Mouse (Mus musculus): ENCODE measurements at regions not wholly inside any gene's neighbourhood (a gene's known extent, or its start where the extent isn't known, plus 50 kb on each side); places are given as distances from the start of the nearest gene placed in this dataset.

DNA sequence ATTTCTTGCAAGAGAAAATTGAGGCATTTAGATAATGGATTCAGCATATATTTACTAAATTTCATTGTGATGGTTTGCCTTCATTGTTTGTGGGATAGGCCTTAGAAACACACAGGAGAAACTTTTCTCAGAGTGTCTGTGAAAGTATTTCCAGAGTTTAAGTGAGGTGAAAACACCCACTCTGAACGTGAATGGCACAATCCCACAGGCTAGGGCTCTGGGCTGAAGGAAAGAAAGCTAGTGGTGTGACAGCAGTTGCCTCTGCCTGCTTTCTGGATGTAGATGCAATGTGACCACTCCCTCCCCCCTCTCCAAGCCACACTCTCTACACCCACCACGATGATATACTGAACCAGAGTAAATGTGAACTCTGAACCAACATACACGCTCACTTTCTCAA lies 672.4 kb upstream of the Tbl1xr1 start:
- no peak overlapping the region for H3K9ac ChIP-seq (ENCODE audit: insufficient read depth, low read depth, low read length, poor library complexity, severe bottlenecking)
- H3K9me3 ChIP-seq (ENCODE audit: control insufficient read depth, insufficient read depth, low read depth, low read length) = no peaks in the 10 kb centered on the region
- in situ Hi-C loops (cut with MboI; ENCODE audit: low sequenced_read_pairs in 2 of 2, unreplicated experiment in 2 of 2) = no loop called here
- H3K4me1 ChIP-seq (ENCODE audit: control insufficient read depth in 2 of 2, insufficient read depth in 2 of 2, low read length in 2 of 2, poor library complexity in 1 of 2) = no peaks in the 10 kb centered on the region
- no peaks in the 10 kb centered on the region for H3K36me3 ChIP-seq (ENCODE audit: control insufficient read depth, insufficient read depth, low read length, poor library complexity, severe bottlenecking)
- TF ChIP-seq CHD2 (IDR thresholded peaks at IDR 0.05; ENCODE audit: low read depth, low read length) = no peak
- TF ChIP-seq ZNF384 (IDR thresholded peaks at IDR 0.05; ENCODE audit: low read depth, low read length) = no peak
- no peak for TF ChIP-seq HCFC1 (IDR thresholded peaks at IDR 0.05; ENCODE audit: borderline replicate concordance, insufficient read depth, low read length)
- no peak for TF ChIP-seq MAFK (IDR thresholded peaks at IDR 0.05; ENCODE audit: insufficient read depth, low read depth, low read length)
- no peak for TF ChIP-seq ZC3H11A (IDR thresholded peaks at IDR 0.05; ENCODE audit: borderline replicate concordance, low read depth, low read length)
- no peak for DNase-seq (ENCODE audit: low read depth, low spot score)
- no peak overlapping the region for H3K27ac ChIP-seq (ENCODE audit: insufficient read depth, low read depth, low read length, poor library complexity, severe bottlenecking)
- no peak overlapping the region for H3K4me3 ChIP-seq (ENCODE audit: insufficient read depth in 1 of 2, low read depth in 1 of 2, low read length in 2 of 2, poor library complexity in 1 of 2, severe bottlenecking in 1 of 2)

DNA sequence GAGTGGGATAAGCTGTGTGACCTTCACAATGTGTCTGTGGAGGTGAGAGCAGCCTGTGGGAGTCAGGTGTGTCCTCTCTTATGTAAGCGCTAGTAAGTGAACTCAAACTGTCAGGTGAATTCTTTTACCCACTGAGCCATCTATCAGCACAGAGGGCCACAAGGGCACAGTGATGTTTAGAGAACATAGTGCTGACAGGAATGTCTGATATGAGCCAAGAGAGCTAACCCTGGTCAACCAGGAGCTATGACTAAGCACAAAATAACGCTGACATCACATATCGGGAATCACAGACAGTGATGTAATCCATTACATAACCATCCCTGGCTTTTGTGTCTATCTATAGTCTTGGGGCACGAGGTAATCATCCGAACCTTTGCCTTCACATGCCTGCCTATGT lies 669.4 kb upstream of the Tbl1xr1 start:
- Histone ChIP-seq H3K9me3 (ENCODE audit: control insufficient read depth, insufficient read depth, low read depth, low read length) (no peaks in the 10 kb centered on the region), H3K27ac (ENCODE audit: insufficient read depth, low read depth, low read length, poor library complexity, severe bottlenecking) (no peak overlapping the region), H3K4me3 (ENCODE audit: insufficient read depth in 1 of 2, low read depth in 1 of 2, low read length in 2 of 2, poor library complexity in 1 of 2, severe bottlenecking in 1 of 2) (no peak overlapping the region), H3K9ac (ENCODE audit: insufficient read depth, low read depth, low read length, poor library complexity, severe bottlenecking) (no peak overlapping the region), H3K4me1 (ENCODE audit: control insufficient read depth in 2 of 2, insufficient read depth in 2 of 2, low read length in 2 of 2, poor library complexity in 1 of 2) (no peaks in the 10 kb centered on the region), H3K36me3 (ENCODE audit: control insufficient read depth, insufficient read depth, low read length, poor library complexity, severe bottlenecking) (no peaks in the 10 kb centered on the region)
- in situ Hi-C loops (cut with MboI; ENCODE audit: low sequenced_read_pairs in 2 of 2, unreplicated experiment in 2 of 2) = no loop called here
- TF ChIP-seq CHD2 (IDR thresholded peaks at IDR 0.05; ENCODE audit: low read depth, low read length) = no peak
- 0 out of 2 replicates have a peak, but pooled peaks have one; percentile 38 for TF ChIP-seq MAFK (IDR thresholded peaks at IDR 0.05; ENCODE audit: insufficient read depth, low read depth, low read length)
- peak; percentile 3 for DNase-seq (ENCODE audit: low read depth, low spot score)

DNA sequence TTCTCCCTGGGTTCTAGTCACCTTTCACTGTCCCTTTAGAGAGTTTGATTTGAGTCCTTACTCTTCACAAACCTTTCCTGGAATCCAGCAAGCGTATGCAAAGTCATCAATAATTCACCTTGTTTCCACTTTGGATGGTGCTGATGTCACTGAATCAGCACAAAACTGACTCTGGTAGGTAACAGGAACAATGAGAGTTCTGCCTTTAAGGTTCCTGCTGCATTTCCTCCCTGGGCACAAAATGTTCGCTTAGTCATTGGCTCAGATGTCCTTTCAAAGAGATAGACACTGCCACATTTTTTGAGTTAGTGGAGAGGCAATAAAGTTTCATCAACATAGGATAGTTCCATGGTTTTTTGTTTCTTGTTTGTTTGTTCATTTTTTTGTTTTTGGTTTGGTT lies 664.4 kb upstream of the Tbl1xr1 start:
- Histone ChIP-seq H3K27ac (ENCODE audit: insufficient read depth, low read depth, low read length, poor library complexity, severe bottlenecking) (no peak overlapping the region), H3K9me3 (ENCODE audit: control insufficient read depth, insufficient read depth, low read depth, low read length) (no peaks in the 10 kb centered on the region), H3K4me1 (ENCODE audit: control insufficient read depth in 2 of 2, insufficient read depth in 2 of 2, low read length in 2 of 2, poor library complexity in 1 of 2) (no peaks in the 10 kb centered on the region), H3K4me3 (ENCODE audit: insufficient read depth in 1 of 2, low read depth in 1 of 2, low read length in 2 of 2, poor library complexity in 1 of 2, severe bottlenecking in 1 of 2) (no peak overlapping the region), H3K36me3 (ENCODE audit: control insufficient read depth, insufficient read depth, low read length, poor library complexity, severe bottlenecking) (no peaks in the 10 kb centered on the region), H3K9ac (ENCODE audit: insufficient read depth, low read depth, low read length, poor library complexity, severe bottlenecking) (no peak overlapping the region)
- no peak for DNase-seq (ENCODE audit: low read depth, low spot score)
- in situ Hi-C loops (cut with MboI; ENCODE audit: low sequenced_read_pairs in 2 of 2, unreplicated experiment in 2 of 2) = no loop called here
- TF ChIP-seq ZNF384 (IDR thresholded peaks at IDR 0.05; ENCODE audit: low read depth, low read length) (no peak), CHD2 (IDR thresholded peaks at IDR 0.05; ENCODE audit: low read depth, low read length) (no peak), HCFC1 (IDR thresholded peaks at IDR 0.05; ENCODE audit: borderline replicate concordance, insufficient read depth, low read length) (no peak), ZC3H11A (IDR thresholded peaks at IDR 0.05; ENCODE audit: borderline replicate concordance, low read depth, low read length) (no peak)

DNA sequence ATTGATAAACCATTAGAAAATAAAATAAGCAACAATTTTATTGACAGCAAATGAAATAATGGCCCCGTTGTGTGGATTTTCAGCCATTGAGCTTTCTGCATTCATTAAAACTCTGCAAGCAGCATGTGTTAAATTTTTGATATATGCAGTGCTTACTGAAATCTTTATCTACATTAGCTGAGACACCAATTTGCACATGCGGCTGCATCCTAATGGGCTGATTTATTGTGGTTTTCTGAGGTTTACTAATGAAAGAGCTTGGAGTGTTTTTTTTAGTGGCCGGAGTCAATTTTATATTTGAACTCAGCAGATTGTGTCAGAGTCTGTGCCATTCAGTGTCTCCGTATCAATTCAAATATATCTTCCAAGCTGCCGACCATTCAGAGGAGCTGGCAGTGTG lies 653.3 kb upstream of the Tbl1xr1 start:
- Histone ChIP-seq H3K4me3 (ENCODE audit: insufficient read depth in 1 of 2, low read depth in 1 of 2, low read length in 2 of 2, poor library complexity in 1 of 2, severe bottlenecking in 1 of 2) (no peak overlapping the region), H3K27ac (ENCODE audit: insufficient read depth, low read depth, low read length, poor library complexity, severe bottlenecking) (no peak overlapping the region), H3K9me3 (ENCODE audit: control insufficient read depth, insufficient read depth, low read depth, low read length) (no peaks in the 10 kb centered on the region), H3K9ac (ENCODE audit: insufficient read depth, low read depth, low read length, poor library complexity, severe bottlenecking) (no peak overlapping the region), H3K36me3 (ENCODE audit: control insufficient read depth, insufficient read depth, low read length, poor library complexity, severe bottlenecking) (no peaks in the 10 kb centered on the region), H3K4me1 (ENCODE audit: control insufficient read depth in 2 of 2, insufficient read depth in 2 of 2, low read length in 2 of 2, poor library complexity in 1 of 2) (no peaks in the 10 kb centered on the region)
- in situ Hi-C loops (cut with MboI; ENCODE audit: low sequenced_read_pairs in 2 of 2, unreplicated experiment in 2 of 2) = no loop called here
- TF ChIP-seq ZC3H11A (IDR thresholded peaks at IDR 0.05; ENCODE audit: borderline replicate concordance, low read depth, low read length) (no peak), ZNF384 (IDR thresholded peaks at IDR 0.05; ENCODE audit: low read depth, low read length) (no peak), CHD2 (IDR thresholded peaks at IDR 0.05; ENCODE audit: low read depth, low read length) (no peak), MAFK (IDR thresholded peaks at IDR 0.05; ENCODE audit: insufficient read depth, low read depth, low read length) (no peak), HCFC1 (IDR thresholded peaks at IDR 0.05; ENCODE audit: borderline replicate concordance, insufficient read depth, low read length) (no peak)
- DNase-seq (ENCODE audit: low read depth, low spot score) = no peak

DNA sequence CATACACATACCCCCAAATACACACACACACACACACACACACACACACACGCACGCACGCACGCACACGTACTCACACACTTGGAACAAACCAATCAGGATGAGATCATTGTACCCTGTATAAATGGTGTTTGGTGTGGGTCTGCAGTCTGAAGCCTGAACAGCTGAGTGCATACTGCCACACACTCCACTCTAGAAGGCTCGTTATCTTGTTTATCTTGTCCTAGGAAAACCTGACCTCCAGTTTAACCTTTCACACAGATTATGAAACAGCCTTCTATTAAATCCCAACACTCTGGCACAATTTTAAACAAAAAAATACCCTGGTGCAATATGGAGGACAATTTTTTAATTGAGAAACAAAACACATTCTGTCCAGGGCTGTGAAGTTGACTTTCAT lies 649.9 kb upstream of the Tbl1xr1 start:
- Histone ChIP-seq H3K36me3 (ENCODE audit: control insufficient read depth, insufficient read depth, low read length, poor library complexity, severe bottlenecking) (no peaks in the 10 kb centered on the region), H3K9ac (ENCODE audit: insufficient read depth, low read depth, low read length, poor library complexity, severe bottlenecking) (no peak overlapping the region), H3K4me1 (ENCODE audit: control insufficient read depth in 2 of 2, insufficient read depth in 2 of 2, low read length in 2 of 2, poor library complexity in 1 of 2) (no peaks in the 10 kb centered on the region), H3K9me3 (ENCODE audit: control insufficient read depth, insufficient read depth, low read depth, low read length) (no peaks in the 10 kb centered on the region), H3K4me3 (ENCODE audit: insufficient read depth in 1 of 2, low read depth in 1 of 2, low read length in 2 of 2, poor library complexity in 1 of 2, severe bottlenecking in 1 of 2) (no peak overlapping the region), H3K27ac (ENCODE audit: insufficient read depth, low read depth, low read length, poor library complexity, severe bottlenecking) (no peak overlapping the region)
- TF ChIP-seq MAFK (IDR thresholded peaks at IDR 0.05; ENCODE audit: insufficient read depth, low read depth, low read length) (no peak), CHD2 (IDR thresholded peaks at IDR 0.05; ENCODE audit: low read depth, low read length) (no peak), HCFC1 (IDR thresholded peaks at IDR 0.05; ENCODE audit: borderline replicate concordance, insufficient read depth, low read length) (no peak), ZC3H11A (IDR thresholded peaks at IDR 0.05; ENCODE audit: borderline replicate concordance, low read depth, low read length) (no peak), ZNF384 (IDR thresholded peaks at IDR 0.05; ENCODE audit: low read depth, low read length) (no peak)
- no peak for DNase-seq (ENCODE audit: low read depth, low spot score)
- in situ Hi-C loops (cut with MboI; ENCODE audit: low sequenced_read_pairs in 2 of 2, unreplicated experiment in 2 of 2) = no loop called here

Data from ES-E14 (cell line).